Mouse (Mus musculus) cerebellum, postnatal 25 days (tissue): ENCODE results near the gene Rpl3.
A peak's percentile ranks its signal among the peaks of the same experiment; 100 is the strongest.

Source experiments
- DNase-seq, 2 experiments: peaks; one replicate each; pipeline ENCODE4 v3.0.0; 2021; ENCODE audit warnings: mixed read lengths in 2 of 2

Rpl3 gene

GRCm38 (mm10) chr15:80091121-80091955 lies at the start of gene Rpl3, which contains the start of gene Syngr1:
Gene Rpl3, minus strand, starts transcription at chr15:80091868.
Gene Syngr1, plus strand, starts transcription at chr15:80091334.
- DNase-seq = peak; percentile 93 to 97

GRCm38 (mm10) chr15:80140878-80141277 lies 49.2 kb upstream of the Rpl3 start:
- DNase-seq = no peak

- DNase-seq = no peak
Measured at GRCm38 (mm10) chr15:80140302-80140701, 48.6 kb upstream of the Rpl3 start.

GRCm38 (mm10) chr15:80137945-80138791 lies 46.5 kb upstream of the Rpl3 start:
- no peak for DNase-seq

GRCm38 (mm10) chr15:80136645-80137044 lies 45.0 kb upstream of the Rpl3 start:
- no peak for DNase-seq

GRCm38 (mm10) chr15:80135499-80135898 lies 43.8 kb upstream of the Rpl3 start:
- DNase-seq = no peak

GRCm38 (mm10) chr15:80134450-80134847 lies 42.8 kb upstream of the Rpl3 start:
- DNase-seq = no peak

- DNase-seq = peak in 1 of 2 experiments; percentile 48
Measured at GRCm38 (mm10) chr15:80133682-80134449, 42.2 kb upstream of the Rpl3 start.

- peak; percentile 96 for DNase-seq
Measured at GRCm38 (mm10) chr15:80132993-80133586, 41.4 kb upstream of the Rpl3 start, which contains the start of gene Tab1. Gene Tab1, plus strand, starts transcription at chr15:80133127.

GRCm38 (mm10) chr15:80132452-80132851 lies 40.8 kb upstream of the Rpl3 start:
- DNase-seq = peak; percentile 50 to 61

GRCm38 (mm10) chr15:80131421-80131820 lies 39.8 kb upstream of the Rpl3 start:
- DNase-seq = peak; percentile 82 to 88

GRCm38 (mm10) chr15:80130689-80131088 lies 39.0 kb upstream of the Rpl3 start:
- no peak for DNase-seq

GRCm38 (mm10) chr15:80129982-80130381 lies 38.3 kb upstream of the Rpl3 start:
- DNase-seq = no peak

- DNase-seq = peak in 1 of 2 experiments; percentile 46
Measured at GRCm38 (mm10) chr15:80127191-80127590, 35.5 kb upstream of the Rpl3 start.

GRCm38 (mm10) chr15:80124651-80125050 lies 33.0 kb upstream of the Rpl3 start:
- no peak for DNase-seq

- peak in 1 of 2 experiments; percentile 45 for DNase-seq
Measured at GRCm38 (mm10) chr15:80122431-80122830, 30.8 kb upstream of the Rpl3 start.

- DNase-seq = peak; percentile 96 to 97
Measured at GRCm38 (mm10) chr15:80121721-80122325, 30.2 kb upstream of the Rpl3 start.

- peak in 1 of 2 experiments; percentile 39 for DNase-seq
Measured at GRCm38 (mm10) chr15:80119076-80119475, 27.4 kb upstream of the Rpl3 start.

- peak in 1 of 2 experiments; percentile 40 for DNase-seq
Measured at GRCm38 (mm10) chr15:80117154-80117553, 25.5 kb upstream of the Rpl3 start.

- peak in 1 of 2 experiments; percentile 50 for DNase-seq
Measured at GRCm38 (mm10) chr15:80115866-80116794, 24.5 kb upstream of the Rpl3 start.

GRCm38 (mm10) chr15:80115256-80115655 lies 23.6 kb upstream of the Rpl3 start:
- no peak for DNase-seq
